Mouse (Mus musculus) cerebellum, adult 2 months (tissue): ENCODE results near the gene Hoxc9. TPM values are rescaled to one million over a fixed set of nuclear protein-coding genes. Genes with fewer than 3 reads are reported as not detected.

ENCODE experiments used
- DNase-seq, 2 experiments: peaks; one replicate each; pipeline ENCODE4 v3.0.0; 2021
- H3K27ac ChIP-seq: fragments of 200-500 bp; 2 replicates; pipeline ENCODE4 v1.5.1; 2012; ENCODE audit warnings: low read length, control low read depth, inconsistent platforms; ENCODE audit not compliant: insufficient read depth
- H3K27me3 ChIP-seq: fragments of 200-500 bp; 2 replicates; pipeline ENCODE4 v1.6.1; 2012; ENCODE audit warnings: inconsistent platforms, mild to moderate bottlenecking, low read length, moderate library complexity; ENCODE audit not compliant: control insufficient read depth, insufficient read depth
- H3K4me1 ChIP-seq: fragments of 200-500 bp; 2 replicates; pipeline ENCODE4 v1.6.1; 2011; ENCODE audit warnings: low read length; ENCODE audit not compliant: control insufficient read depth, insufficient read depth
- H3K4me3 ChIP-seq: fragments of 200-500 bp; replicated peaks from 2 replicates; pipeline ENCODE3; 2011; ENCODE audit warnings: mild to moderate bottlenecking, low read depth, low read length, control low read depth; ENCODE audit not compliant: insufficient read depth
- CTCF ChIP-seq: fragments of 200-500 bp; IDR thresholded peaks from 2 replicates; pipeline ENCODE4 v1.5.1; 2011; ENCODE audit warnings: low read depth, mild to moderate bottlenecking, control low read depth, low read length, moderate library complexity, borderline replicate concordance; ENCODE audit not compliant: insufficient read depth
- POLR2A ChIP-seq: fragments of 200-500 bp; IDR thresholded peaks from 2 replicates; pipeline ENCODE4 v1.6.1; 2011; ENCODE audit warnings: low read length, control low read depth, borderline replicate concordance; ENCODE audit not compliant: insufficient read depth
- WGBS: fragments of 180-500 bp; shearing (Covaris S2); methylation state at CpG from one replicate; pipeline ENCODE4 v1.1.7; 2018; 5-methylcytosine and 5-hydroxymethylcytosine counted together
- polyA plus RNA-seq: library from polyadenylated mRNA; depleted of rRNA; stranded (reverse); fragments of >200 nt; gene quantifications from 2 replicates; pipeline ENCODE4 v1.2.3, GENCODE M21; 2012

Hoxc9 gene
- polyA plus RNA-seq, 1 experiment, result not detected

- TF ChIP-seq POLR2A, result no peak
- no peak for TF ChIP-seq CTCF
- DNase-seq, result no peak
- H3K4me1 ChIP-seq, result no peaks in the 10 kb centered on the region
- 3% methylated on average over 27 of the region's 27 CpGs for WGBS
- H3K27ac ChIP-seq, result no peak overlapping the region
- H3K27me3 ChIP-seq, result peaks cover 19% of the 10 kb centered on the region; the same call in 1 of the 2 replicates
- no peak overlapping the region for H3K4me3 ChIP-seq
These were observed 33.2 kb downstream of the Hoxc9 start for GRCm38 (mm10) chr15:103009265-103010111.

- WGBS, result 2% methylated on average over 31 of the region's 31 CpGs
- DNase-seq, result no peak
- no peaks in the 10 kb centered on the region for H3K4me1 ChIP-seq
- H3K4me3 ChIP-seq, result no peak overlapping the region
- H3K27me3 ChIP-seq, result peaks cover 19% of the 10 kb centered on the region; the same call in 1 of the 2 replicates
- no peak overlapping the region for H3K27ac ChIP-seq
- TF ChIP-seq CTCF (no peak), POLR2A (no peak)
These were observed 34.0 kb downstream of the Hoxc9 start for GRCm38 (mm10) chr15:103010112-103010846.

GRCm38 (mm10) chr15:103010847-103011555, 34.8 kb downstream of the Hoxc9 start:
- H3K27ac ChIP-seq, result no peak overlapping the region
- no peaks in the 10 kb centered on the region for H3K4me1 ChIP-seq
- peaks cover 17% of the 10 kb centered on the region; the same call in 1 of the 2 replicates for H3K27me3 ChIP-seq
- DNase-seq, result no peak
- H3K4me3 ChIP-seq, result no peak overlapping the region
- 3% methylated on average over 28 of the region's 28 CpGs for WGBS
- no peak for TF ChIP-seq POLR2A
- TF ChIP-seq CTCF, result no peak

- H3K4me1 ChIP-seq, result no peaks in the 10 kb centered on the region
- WGBS, result 6% methylated on average over 26 of the region's 26 CpGs
- H3K27me3 ChIP-seq, result peaks cover 17% of the 10 kb centered on the region; the same call in 1 of the 2 replicates
- DNase-seq, result no peak
- TF ChIP-seq CTCF, result no peak
- no peak for TF ChIP-seq POLR2A
- H3K4me3 ChIP-seq, result no peak overlapping the region
- no peak overlapping the region for H3K27ac ChIP-seq
These were observed 35.8 kb downstream of the Hoxc9 start for GRCm38 (mm10) chr15:103011928-103012486.

GRCm38 (mm10) chr15:103013238-103013984, 37.2 kb downstream of the Hoxc9 start:
- TF ChIP-seq POLR2A (no peak), CTCF (peak; percentile 74)
- H3K4me1 ChIP-seq, result no peaks in the 10 kb centered on the region
- H3K27me3 ChIP-seq, result peaks cover 17% of the 10 kb centered on the region; the same call in 1 of the 2 replicates
- H3K4me3 ChIP-seq, result no peak overlapping the region
- no peak for DNase-seq
- 4% methylated on average over 17 of the region's 17 CpGs for WGBS
- no peak overlapping the region for H3K27ac ChIP-seq

GRCm38 (mm10) chr15:103014166-103015008, 38.1 kb downstream of the Hoxc9 start:
- peaks cover 17% of the 10 kb centered on the region; the same call in 1 of the 2 replicates for H3K27me3 ChIP-seq
- no peaks in the 10 kb centered on the region for H3K4me1 ChIP-seq
- no peak overlapping the region for H3K27ac ChIP-seq
- no peak for DNase-seq
- H3K4me3 ChIP-seq, result no peak overlapping the region
- 1% methylated on average over 57 of the region's 57 CpGs for WGBS
- no peak for TF ChIP-seq CTCF
- no peak for TF ChIP-seq POLR2A
